Mouse (Mus musculus) megakaryocyte, embryonic 14.5 days (primary cell): Measurements from ENCODE around the gene Camkk1.

ENCODE experiments used
- FLI1 ChIP-seq: IDR thresholded peaks from 2 replicates; pipeline ENCODE4 v1.6.1; 2012; ENCODE audit warnings: low read length, inconsistent platforms, mixed read lengths
- GATA1 ChIP-seq: IDR thresholded peaks from 3 replicates; pipeline ENCODE4 v1.6.1; 2012; ENCODE audit warnings: mixed read lengths, low read length, inconsistent platforms, borderline replicate concordance

GRCm38 (mm10) chr11:73036889-73037288 is 18.1 kb downstream of the Camkk1 start:
- TF ChIP-seq GATA1 (no peak), FLI1 (no peak)
